Comparison of ENCODE assay signal across 8 mouse cellular contexts in the genomic region with DNA sequence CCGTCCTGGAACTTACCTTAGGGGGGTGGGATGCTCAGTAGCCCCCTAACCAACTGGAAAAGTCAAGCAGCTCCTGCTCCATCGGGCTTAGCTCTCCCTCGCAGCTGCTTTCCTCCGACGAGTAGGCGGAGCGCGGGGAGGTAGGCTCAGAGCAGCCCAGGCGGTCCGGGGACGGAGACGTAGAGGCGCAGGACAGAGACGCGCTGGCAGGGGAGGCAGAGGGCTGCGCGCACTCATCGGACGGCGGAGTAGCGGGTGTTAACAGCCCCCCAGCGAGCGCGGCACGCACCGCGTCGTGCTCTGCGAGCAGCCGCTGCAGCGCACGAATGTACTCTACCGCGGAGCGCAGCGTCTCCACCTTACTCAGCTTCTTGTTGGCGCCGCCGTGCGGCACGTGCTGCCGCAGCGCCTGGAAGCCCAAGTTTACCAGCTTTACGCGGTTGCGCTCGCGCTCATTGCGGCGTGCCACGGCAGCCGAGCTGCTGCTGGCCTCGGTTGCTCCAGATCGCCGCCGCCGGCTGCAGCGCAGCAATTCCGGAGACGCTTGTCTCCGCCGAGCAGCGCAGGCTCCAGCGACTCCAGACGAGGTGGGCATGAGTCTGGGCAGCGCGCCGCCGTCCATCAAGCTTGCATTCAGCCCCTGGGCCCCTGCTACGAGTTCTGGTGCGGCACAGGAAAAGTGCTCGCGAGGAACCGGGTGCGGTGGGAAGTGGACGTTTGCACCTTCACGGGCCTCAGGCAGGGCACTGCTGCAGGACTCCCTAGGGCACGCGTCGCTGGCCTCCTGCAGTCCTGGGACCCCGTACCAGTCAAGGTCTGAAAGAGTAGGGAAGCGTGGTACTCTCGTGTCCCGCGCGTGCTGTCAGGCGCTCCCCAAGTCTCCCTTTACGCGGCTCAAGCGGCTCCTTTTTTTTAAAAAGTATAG. TPM values are rescaled to one million over a fixed set of nuclear protein-coding genes. Genes with fewer than 3 reads are reported as not detected.
A peak's percentile ranks its signal among the peaks of the same experiment; 100 is the strongest.
DNase-seq lines count a peak whose midpoint lies in the region; TF ChIP-seq lines count a peak whose summit lies in the region.

No protein-coding gene starts in this region.

- peaks cover 15% of the 10 kb centered on the region for H3K27me3 ChIP-seq in spleen, adult 2 months (ENCODE audit: control insufficient read depth, insufficient read depth, low read length)
- H3K27me3 ChIP-seq in hindbrain, embryonic 10.5 days (ENCODE audit: insufficient read depth, poor library complexity, severe bottlenecking), result peaks cover 91% of the 10 kb centered on the region

- TF ChIP-seq CTCF in spleen, adult 2 months (IDR thresholded peaks at IDR 0.05; ENCODE audit: extremely low read depth, insufficient read depth, insufficient read length, insufficient replicate concordance), result no peak
- TF ChIP-seq CTCF in embryonic fibroblast, embryonic 13.5 days (IDR thresholded peaks at IDR 0.05; ENCODE audit: borderline replicate concordance, insufficient read depth, low read length), result peak; percentile 46; the same call in 1 of the 2 replicates

- no peak for TF ChIP-seq POLR2A in spleen, adult 2 months (IDR thresholded peaks at IDR 0.05; ENCODE audit: low read depth, low read length)
- TF ChIP-seq POLR2A in embryonic fibroblast, embryonic 13.5 days (IDR thresholded peaks at IDR 0.05; ENCODE audit: low read depth, low read length), result no peak

- H3K4me1 ChIP-seq in spleen, adult 2 months (ENCODE audit: control insufficient read depth, insufficient read depth, insufficient read length), result peaks cover 9% of the 10 kb centered on the region
- no peaks in the 10 kb centered on the region; the same call in 1 of the 2 replicates for H3K4me1 ChIP-seq in embryonic fibroblast, embryonic 13.5 days (ENCODE audit: control insufficient read depth, insufficient read depth, low read length)
- H3K4me1 ChIP-seq in hindbrain, embryonic 10.5 days (replicated peaks), result peaks cover 28% of the 10 kb centered on the region

- no peaks in the 10 kb centered on the region for H3K36me3 ChIP-seq in spleen, adult 2 months (ENCODE audit: control insufficient read depth, insufficient read depth, low read length)
- no peaks in the 10 kb centered on the region for H3K36me3 ChIP-seq in hindbrain, embryonic 10.5 days

- DNase-seq in spleen, adult 2 months (ENCODE audit: low read depth in 1 of 2, low spot score in 2 of 2), result no peak
- no peak for DNase-seq in spleen, postnatal 14 days (ENCODE audit: low spot score in 2 of 2)
- DNase-seq in hindbrain, embryonic 10.5 days (ENCODE audit: low spot score), result peak; percentile 79
- peak; percentile 44 to 68 for DNase-seq in left cerebral cortex, adult 18-20 months (ENCODE audit: low spot score in 2 of 2)
- DNase-seq in lung, postnatal 25 days (ENCODE audit: low spot score), result peak; percentile 48
- peak; percentile 75 for DNase-seq in retina, postnatal 1 day
- peak; percentile 50 to 53 for DNase-seq in urinary bladder, postnatal 36 days (ENCODE audit: low spot score in 2 of 2)

- H3K9me3 ChIP-seq in hindbrain, embryonic 10.5 days, result no peaks in the 10 kb centered on the region

- 1% methylated on average over 90 of the region's 90 CpGs for WGBS in spleen, adult 2 months
- WGBS in hindbrain, embryonic 10.5 days, result under 1% methylated on average over 90 of the region's 90 CpGs

- H3K27ac ChIP-seq in spleen, adult 2 months (ENCODE audit: insufficient read depth, low read length), result no peak overlapping the region
- no peak overlapping the region for H3K27ac ChIP-seq in embryonic fibroblast, embryonic 13.5 days (ENCODE audit: insufficient read depth, low read length)
- no peak overlapping the region for H3K27ac ChIP-seq in hindbrain, embryonic 10.5 days

- peak overlapping the region; percentile 12; the same call in 1 of the 2 replicates for H3K4me3 ChIP-seq in spleen, adult 2 months (ENCODE audit: extremely low read depth, insufficient read depth, insufficient read length)
- peak overlapping the region; percentile 11 for H3K4me3 ChIP-seq in embryonic fibroblast, embryonic 13.5 days (ENCODE audit: insufficient read depth, low read length)
- H3K4me3 ChIP-seq in hindbrain, embryonic 10.5 days, result peak overlapping the region; percentile 48

RNA-seq across cellular contexts. Expression of a gene that starts 0.9 kb away (rescaled TPM):
- polyA plus RNA-seq in spleen, adult 2 months (2012; rRNA removed), result 0.27 and 0.45 TPM in 2 replicates
- not detected in 2 replicates for polyA plus RNA-seq in embryonic fibroblast, embryonic 13.5 days (2011; ENCODE audit: insufficient read length, low read depth, missing spikeins)
- 0.46 and 0.78 TPM in 2 replicates for polyA plus RNA-seq in hindbrain, embryonic 10.5 days (2016; fragmentation: Nextera tagmentation; extraction: Ambion mirVana)
- total RNA-seq in left cerebral cortex, adult 18-20 months (2021), result not detected

RNA-seq across cellular contexts. Expression of a gene that starts 36.7 kb away (rescaled TPM):
- 82.8 and 89.4 TPM in 2 replicates for polyA plus RNA-seq in spleen, adult 2 months (2012; rRNA removed)
- polyA plus RNA-seq in embryonic fibroblast, embryonic 13.5 days (2011; ENCODE audit: insufficient read length, low read depth, missing spikeins), result not detected in 2 replicates
- polyA plus RNA-seq in hindbrain, embryonic 10.5 days (2016; fragmentation: Nextera tagmentation; extraction: Ambion mirVana), result 5.2 and 6.1 TPM in 2 replicates
- total RNA-seq in left cerebral cortex, adult 18-20 months (2021), result under 1 TPM in 1 of 2 experiments, not detected in 1; 0.44 TPM

RNA-seq across cellular contexts. Expression of a gene that starts 37.2 kb away (rescaled TPM):
- polyA plus RNA-seq in spleen, adult 2 months (2012; rRNA removed), result not detected in 2 replicates
- not detected in 2 replicates for polyA plus RNA-seq in embryonic fibroblast, embryonic 13.5 days (2011; ENCODE audit: insufficient read length, low read depth, missing spikeins)
- polyA plus RNA-seq in hindbrain, embryonic 10.5 days (2016; fragmentation: Nextera tagmentation; extraction: Ambion mirVana), result 8.8 and 14.4 TPM in 2 replicates
- 1 to 10 TPM in 1 of 2 experiments, under 1 TPM in 1; 0.89 to 1.1 TPM for total RNA-seq in left cerebral cortex, adult 18-20 months (2021)

Comparison
In these comparisons a context has a peak if more than half of its experiments do, and no peak if none do; other contexts are left out.
1. DNase-seq: peak in hindbrain, embryonic 10.5 days (single experiment), left cerebral cortex, adult 18-20 months (2 of 2), lung, postnatal 25 days (single experiment), retina, postnatal 1 day (single experiment) and urinary bladder, postnatal 36 days (2 of 2); none in spleen, adult 2 months (0 of 2) and spleen, postnatal 14 days (0 of 2).
2. RNA of a gene that starts 36.7 kb away (polyA plus RNA-seq): 82.8 to 89.4 TPM in spleen, adult 2 months; 5.2 to 6.1 TPM in hindbrain, embryonic 10.5 days and not detected in embryonic fibroblast, embryonic 13.5 days; every median in the first group is over 10 times any median in the second.
3. Peak in every context shown above with its lines, with median percentiles within 50 percentile points of each other: H3K4me3 ChIP-seq.